Mouse (Mus musculus): ENCODE measurements at regions not wholly inside any gene's neighbourhood (a gene's known extent, or its start where the extent isn't known, plus 50 kb on each side); places are given as distances from the start of the nearest gene placed in this dataset.

- 78% methylated on average over 5 of the region's 5 CpGs for WGBS
These were observed 81.1 kb upstream of the Igfbp7 start for GRCm38 (mm10) chr5:77488969-77489368.

GRCm38 (mm10) chr5:77487837-77488827, 80.3 kb upstream of the Igfbp7 start:
- TF ChIP-seq POLR2A (IDR thresholded peaks at IDR 0.05; ENCODE audit: low read depth, low read length) (no peak), CTCF (IDR thresholded peaks at IDR 0.05; ENCODE audit: extremely low read depth, insufficient read length, insufficient replicate concordance, low read depth, low read length) (no peak)
- H3K27ac ChIP-seq (ENCODE audit: insufficient read depth, low read depth, low read length), result no peak overlapping the region
- no peaks in the 10 kb centered on the region for H3K4me1 ChIP-seq (ENCODE audit: control insufficient read depth, insufficient read depth, insufficient read length, low read length)
- H3K4me3 ChIP-seq (ENCODE audit: low read depth, low read length), result no peak overlapping the region
- H3K36me3 ChIP-seq (ENCODE audit: control insufficient read depth, insufficient read depth, low read length), result no peaks in the 10 kb centered on the region
- no peaks in the 10 kb centered on the region for H3K27me3 ChIP-seq (ENCODE audit: control insufficient read depth, insufficient read depth, low read length)
- WGBS, result 40% methylated on average over 19 of the region's 19 CpGs

More at GRCm38 (mm10) chr5:77488969-77489368, 81.1 kb upstream of the Igfbp7 start:
- no peaks in the 10 kb centered on the region for H3K36me3 ChIP-seq (ENCODE audit: control insufficient read depth, insufficient read depth, low read length)
- no peaks in the 10 kb centered on the region for H3K27me3 ChIP-seq (ENCODE audit: control insufficient read depth, insufficient read depth, low read length)
- no peaks in the 10 kb centered on the region for H3K4me1 ChIP-seq (ENCODE audit: control insufficient read depth, insufficient read depth, insufficient read length, low read length)
- H3K4me3 ChIP-seq (ENCODE audit: low read depth, low read length), result no peak overlapping the region
- no peak for TF ChIP-seq CTCF (IDR thresholded peaks at IDR 0.05; ENCODE audit: extremely low read depth, insufficient read length, insufficient replicate concordance, low read depth, low read length)
- no peak for TF ChIP-seq POLR2A (IDR thresholded peaks at IDR 0.05; ENCODE audit: low read depth, low read length)
- no peak overlapping the region for H3K27ac ChIP-seq (ENCODE audit: insufficient read depth, low read depth, low read length)

- H3K36me3 ChIP-seq (ENCODE audit: control insufficient read depth, insufficient read depth, low read length), result no peaks in the 10 kb centered on the region
- no peaks in the 10 kb centered on the region for H3K27me3 ChIP-seq (ENCODE audit: control insufficient read depth, insufficient read depth, low read length)
- no peaks in the 10 kb centered on the region for H3K4me1 ChIP-seq (ENCODE audit: control insufficient read depth, insufficient read depth, insufficient read length, low read length)
- no peak overlapping the region for H3K27ac ChIP-seq (ENCODE audit: insufficient read depth, low read depth, low read length)
- TF ChIP-seq POLR2A (IDR thresholded peaks at IDR 0.05; ENCODE audit: low read depth, low read length) (no peak), CTCF (IDR thresholded peaks at IDR 0.05; ENCODE audit: extremely low read depth, insufficient read length, insufficient replicate concordance, low read depth, low read length) (no peak)
- 80% methylated on average over 9 of the region's 9 CpGs for WGBS
- no peak overlapping the region for H3K4me3 ChIP-seq (ENCODE audit: low read depth, low read length)
These were observed 75.3 kb upstream of the Igfbp7 start for GRCm38 (mm10) chr5:77483053-77483717.

DNA sequence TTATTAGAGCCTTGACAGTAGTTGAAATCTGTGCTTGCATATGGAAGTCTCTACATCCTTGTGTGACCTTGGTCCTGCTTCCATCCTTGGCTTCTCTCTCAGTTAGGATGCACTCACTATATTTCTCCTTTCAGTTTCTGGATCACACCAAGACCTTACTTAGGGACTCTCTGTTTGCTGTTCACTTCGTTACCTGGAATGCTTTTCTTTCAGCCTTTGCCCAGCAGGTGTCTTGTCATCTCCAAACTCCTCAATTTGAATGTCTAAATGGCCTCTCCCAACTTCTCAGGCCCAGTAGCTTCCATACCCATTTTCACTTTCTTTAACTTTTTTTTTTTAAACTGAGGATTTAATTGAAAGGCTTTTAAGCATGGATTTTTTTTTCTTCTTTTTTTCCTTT, 74.0 kb upstream of the Igfbp7 start:
- WGBS, result 68% methylated on average over 1 of the region's 1 CpGs
- TF ChIP-seq POLR2A (IDR thresholded peaks at IDR 0.05; ENCODE audit: low read depth, low read length) (no peak), CTCF (IDR thresholded peaks at IDR 0.05; ENCODE audit: extremely low read depth, insufficient read length, insufficient replicate concordance, low read depth, low read length) (no peak)
- no peak overlapping the region for H3K4me3 ChIP-seq (ENCODE audit: low read depth, low read length)
- no peaks in the 10 kb centered on the region for H3K4me1 ChIP-seq (ENCODE audit: control insufficient read depth, insufficient read depth, insufficient read length, low read length)
- H3K27ac ChIP-seq (ENCODE audit: insufficient read depth, low read depth, low read length), result no peak overlapping the region
- H3K36me3 ChIP-seq (ENCODE audit: control insufficient read depth, insufficient read depth, low read length), result no peaks in the 10 kb centered on the region
- H3K27me3 ChIP-seq (ENCODE audit: control insufficient read depth, insufficient read depth, low read length), result no peaks in the 10 kb centered on the region

- no peak for TF ChIP-seq POLR2A (IDR thresholded peaks at IDR 0.05; ENCODE audit: low read depth, low read length)
- TF ChIP-seq CTCF (IDR thresholded peaks at IDR 0.05; ENCODE audit: extremely low read depth, insufficient read length, insufficient replicate concordance, low read depth, low read length), result no peak
- Histone ChIP-seq H3K27me3 (ENCODE audit: control insufficient read depth, insufficient read depth, low read length) (no peaks in the 10 kb centered on the region), H3K4me1 (ENCODE audit: control insufficient read depth, insufficient read depth, insufficient read length, low read length) (no peaks in the 10 kb centered on the region), H3K4me3 (ENCODE audit: low read depth, low read length) (no peak overlapping the region), H3K27ac (ENCODE audit: insufficient read depth, low read depth, low read length) (no peak overlapping the region), H3K36me3 (ENCODE audit: control insufficient read depth, insufficient read depth, low read length) (no peaks in the 10 kb centered on the region)
- WGBS, result 67% methylated on average over 9 of the region's 9 CpGs
These were observed 70.0 kb upstream of the Igfbp7 start for GRCm38 (mm10) chr5:77477794-77478193.

DNA sequence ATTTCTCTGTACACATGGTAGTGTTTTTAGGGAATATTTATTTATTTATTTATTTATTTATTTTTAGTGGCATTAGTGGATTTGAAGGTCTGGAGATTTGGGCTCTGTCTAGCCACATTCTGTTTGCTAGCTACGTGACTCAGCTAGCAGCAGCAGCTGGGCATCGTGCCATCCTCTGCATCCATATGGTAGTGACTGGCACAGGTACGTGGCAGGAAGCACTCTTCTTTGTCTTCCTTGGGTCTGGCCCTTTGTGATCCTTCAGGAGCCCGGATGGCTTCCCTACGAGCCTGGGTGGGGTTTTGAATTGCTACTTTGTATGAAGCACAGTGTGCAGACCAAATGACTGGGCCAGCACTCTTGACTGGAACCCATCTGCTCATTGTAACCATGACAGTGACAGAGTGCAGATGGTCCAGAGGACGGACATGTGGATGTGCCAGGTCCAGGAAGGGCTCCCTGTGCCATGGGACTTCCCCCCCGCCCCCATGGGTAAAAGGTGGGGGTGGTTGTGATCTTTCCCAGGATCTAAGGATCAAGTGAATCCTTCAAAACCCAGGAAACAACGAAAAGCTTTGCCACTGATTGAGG, 66.2 kb upstream of the Igfbp7 start:
- Histone ChIP-seq H3K27me3 (ENCODE audit: control insufficient read depth, insufficient read depth, low read length) (no peaks in the 10 kb centered on the region), H3K4me1 (ENCODE audit: control insufficient read depth, insufficient read depth, insufficient read length, low read length) (no peaks in the 10 kb centered on the region), H3K36me3 (ENCODE audit: control insufficient read depth, insufficient read depth, low read length) (no peaks in the 10 kb centered on the region), H3K27ac (ENCODE audit: insufficient read depth, low read depth, low read length) (no peak overlapping the region), H3K4me3 (ENCODE audit: low read depth, low read length) (no peak overlapping the region)
- TF ChIP-seq POLR2A (IDR thresholded peaks at IDR 0.05; ENCODE audit: low read depth, low read length) (no peak), CTCF (IDR thresholded peaks at IDR 0.05; ENCODE audit: extremely low read depth, insufficient read length, insufficient replicate concordance, low read depth, low read length) (no peak)
- 69% methylated on average over 8 of the region's 8 CpGs for WGBS

Measured in small intestine, adult 2 months (tissue).